ENCODE assay signal across 10 mouse cellular contexts in genomic region chr4:120368663-120369062, GRCm38 (mm10). TPM values are rescaled to one million over a fixed set of nuclear protein-coding genes. Genes with fewer than 3 reads are reported as not detected.
DNase-seq lines count a peak whose midpoint lies in the region; ATAC-seq lines count a peak whose summit lies in the region.
"Had no signal": no experiment of that assay in that cellular context is flagged by ENCODE, and none has a peak within 500 bp of the region (broad histone marks: within the 10 kb centered on the region; RNA-seq: fewer than 3 reads in every experiment).

No protein-coding gene starts in this region.

- peaks cover 46% of the 10 kb centered on the region for H3K27me3 ChIP-seq in heart, embryonic 11.5 days (ENCODE audit: control insufficient read depth, insufficient read depth, low read length)

- H3K36me3 ChIP-seq in heart, embryonic 11.5 days (ENCODE audit: control insufficient read depth, insufficient read depth, low read length): no peaks in the 10 kb centered on the region
- H3K36me3 ChIP-seq: G1E; lung, embryonic 15.5 days had no signal

- H3K4me2 ChIP-seq in heart, embryonic 11.5 days: no peak overlapping the region
- H3K4me2 ChIP-seq: lung, embryonic 15.5 days had no signal

- no peak overlapping the region for H3K27ac ChIP-seq in heart, embryonic 11.5 days (ENCODE audit: low read depth, low read length)
- H3K27ac ChIP-seq: lung, embryonic 15.5 days had no signal

- ATAC-seq in heart, embryonic 11.5 days (replicated peaks; ENCODE audit: insufficient number of reproducible peaks, low FRiP score, low TSS enrichment): no peak

- no peak overlapping the region for H3K9ac ChIP-seq in heart, embryonic 11.5 days (ENCODE audit: low read depth, low read length)
- H3K9ac ChIP-seq: lung, embryonic 15.5 days had no signal

- no peak overlapping the region for H3K4me3 ChIP-seq in heart, embryonic 11.5 days (ENCODE audit: low read depth, low read length)
- H3K4me3 ChIP-seq: lung, embryonic 15.5 days had no signal

- H3K4me1 ChIP-seq in heart, embryonic 11.5 days (ENCODE audit: control insufficient read depth, insufficient read depth, low read length): peaks cover 10% of the 10 kb centered on the region

- DNase-seq in heart, adult 18-20 months: peak; percentile 53 to 74
- DNase-seq in NIH3T3 (ENCODE audit: low read depth): peak; percentile 94
- DNase-seq in cerebellum, postnatal 10 days: peak; percentile 87 to 88
- DNase-seq in frontal cortex, postnatal 25 days (ENCODE audit: low spot score in 2 of 2): peak; percentile 62 to 64
- peak; percentile 56 to 81 for DNase-seq in layer of hippocampus, adult 18-20 months (ENCODE audit: low spot score in 2 of 2)
- peak; percentile 59 to 68 for DNase-seq in lung, postnatal 4 days
- DNase-seq in spleen, postnatal 4 days (ENCODE audit: low spot score in 2 of 2): peak; percentile 34 to 72

- 15% methylated on average over 4 of the region's 4 CpGs for WGBS in heart, embryonic 11.5 days (ENCODE audit: insufficient replicate concordance)

- H3K9me3 ChIP-seq in heart, embryonic 11.5 days (replicated peaks; ENCODE audit: control insufficient read depth, low read length): no peaks in the 10 kb centered on the region
- H3K9me3 ChIP-seq: G1E; lung, embryonic 15.5 days had no signal

RNA-seq across cellular contexts. Expression of gene Scmh1, which starts 36.4 kb away (rescaled TPM):
- 10 to 100 TPM; 47.8 to 50.0 TPM for total RNA-seq in heart, adult 18-20 months (2021)
- polyA plus RNA-seq in heart, embryonic 11.5 days (2014; fragmentation: Nextera tagmentation; extraction: Ambion mirVana): 67.0 and 72.9 TPM in 2 replicates
- total RNA-seq in layer of hippocampus, adult 18-20 months (2021): 10 to 100 TPM; 75.6 to 78.5 TPM
- polyA plus RNA-seq: G1E had no signal
